Mouse (Mus musculus) embryonic stem cell, embryonic (primary cell): ENCODE measurements around the gene Gria1.

Experiments
- CTCF ChIA-PET, 4 experiments: fragments of 300-600 bp in 2 of 4; fragments of 350-600 bp in 2 of 4; sonication (Branson Sonifier 250); formaldehyde crosslinking; loops; one replicate each; lab custom pipeline; 2022; ENCODE audit warnings: inconsistent platforms in 2 of 4; lab: Charles Lee
- POLR2A ChIA-PET, 4 experiments: fragments of 300-600 bp in 2 of 4; fragments of 350-600 bp in 2 of 4; sonication (Branson Sonifier 250); formaldehyde crosslinking; loops; one replicate each; lab custom pipeline; 2022; ENCODE audit warnings: antibody characterized with exemption in 4 of 4, inconsistent platforms in 1 of 4; lab: Charles Lee

The Gria1 gene

GRCm38 (mm10) chr11:57145192-57145591 is 134.0 kb downstream of the Gria1 start:
- CTCF ChIA-PET, result no interaction called here
- POLR2A ChIA-PET, result no interaction called here

- POLR2A ChIA-PET, result no interaction called here
- CTCF ChIA-PET, result no interaction called here
These were observed 134.5 kb downstream of the Gria1 start for GRCm38 (mm10) chr11:57145704-57146103.

GRCm38 (mm10) chr11:57151674-57152073 is 140.5 kb downstream of the Gria1 start:
- CTCF ChIA-PET, result interaction anchor here in 1 of 4 experiments (0.6 kb wide), 1 partner anchor 316 kb away, joined by 3 read pairs; no protein-coding TSS in a partner anchor
- POLR2A ChIA-PET, result no interaction called here

- POLR2A ChIA-PET, result no interaction called here
- CTCF ChIA-PET, result no interaction called here
These were observed 143.8 kb downstream of the Gria1 start for GRCm38 (mm10) chr11:57154998-57155397.

- ChIA-PET POLR2A (interaction anchor here in 1 of 4 experiments (0.6 kb wide), 1 partner anchor 322 kb away, joined by 6 read pairs; no protein-coding TSS in a partner anchor), CTCF (no interaction called here)
These were observed 148.2 kb downstream of the Gria1 start for GRCm38 (mm10) chr11:57159412-57159811.

GRCm38 (mm10) chr11:57160076-57160475 is 148.9 kb downstream of the Gria1 start:
- POLR2A ChIA-PET, result interaction anchor here in 1 of 4 experiments (0.6 kb wide), 1 partner anchor 322 kb away, joined by 6 read pairs; no protein-coding TSS in a partner anchor
- CTCF ChIA-PET, result no interaction called here

GRCm38 (mm10) chr11:57162931-57163330 is 151.7 kb downstream of the Gria1 start:
- ChIA-PET CTCF (interaction anchor here in 1 of 4 experiments (0.6 kb wide), 1 partner anchor 21 kb away, joined by 3 read pairs; no protein-coding TSS in a partner anchor), POLR2A (no interaction called here)

- POLR2A ChIA-PET, result no interaction called here
- CTCF ChIA-PET, result interaction anchor here in 1 of 4 experiments (0.8 kb wide), 1 partner anchor 133 kb away, joined by 3 read pairs; no protein-coding TSS in a partner anchor
These were observed 158.9 kb downstream of the Gria1 start for GRCm38 (mm10) chr11:57170058-57170457.

- ChIA-PET CTCF (no interaction called here), POLR2A (no interaction called here)
These were observed 163.0 kb downstream of the Gria1 start for GRCm38 (mm10) chr11:57174165-57174564.

GRCm38 (mm10) chr11:57176552-57176951 is 165.4 kb downstream of the Gria1 start:
- ChIA-PET POLR2A (interaction anchor here in 1 of 4 experiments (0.7 kb wide), 1 partner anchor 59 kb away, joined by 3 read pairs; no protein-coding TSS in a partner anchor), CTCF (interaction anchor here (0.7 to 1.3 kb wide), 6 partner anchors 11 to 291 kb away, joined by 3 to 4 read pairs (median 3); no protein-coding TSS in a partner anchor)

GRCm38 (mm10) chr11:57184216-57184615 is 173.0 kb downstream of the Gria1 start:
- POLR2A ChIA-PET, result no interaction called here
- CTCF ChIA-PET, result no interaction called here

- POLR2A ChIA-PET, result no interaction called here
- CTCF ChIA-PET, result no interaction called here
These were observed 173.9 kb downstream of the Gria1 start for GRCm38 (mm10) chr11:57185110-57185509.

- ChIA-PET CTCF (no interaction called here), POLR2A (no interaction called here)
These were observed 178.2 kb downstream of the Gria1 start for GRCm38 (mm10) chr11:57189391-57189790.

- ChIA-PET CTCF (no interaction called here), POLR2A (no interaction called here)
These were observed 183.6 kb downstream of the Gria1 start for GRCm38 (mm10) chr11:57194746-57195145.

- ChIA-PET POLR2A (no interaction called here), CTCF (interaction anchor here in 1 of 4 experiments (0.6 kb wide), 1 partner anchor 25 kb away, joined by 3 read pairs; no protein-coding TSS in a partner anchor)
These were observed 190.2 kb downstream of the Gria1 start for GRCm38 (mm10) chr11:57201245-57201976.

- ChIA-PET CTCF (interaction anchor here in 1 of 4 experiments (0.6 kb wide), 1 partner anchor 894 kb away, joined by 4 read pairs; no protein-coding TSS in a partner anchor), POLR2A (no interaction called here)
These were observed 193.2 kb downstream of the Gria1 start for GRCm38 (mm10) chr11:57204371-57204770.

- POLR2A ChIA-PET, result no interaction called here
- CTCF ChIA-PET, result no interaction called here
These were observed 196.1 kb downstream of the Gria1 start for GRCm38 (mm10) chr11:57207260-57207659.

GRCm38 (mm10) chr11:57214079-57214478 is 202.9 kb downstream of the Gria1 start:
- ChIA-PET CTCF (interaction anchor here in 1 of 4 experiments (0.6 kb wide), 1 partner anchor 21 kb away, joined by 3 read pairs; no protein-coding TSS in a partner anchor), POLR2A (no interaction called here)

- CTCF ChIA-PET, result no interaction called here
- POLR2A ChIA-PET, result no interaction called here
These were observed 203.4 kb downstream of the Gria1 start for GRCm38 (mm10) chr11:57214583-57214982.

GRCm38 (mm10) chr11:57222797-57223569 is 211.8 kb downstream of the Gria1 start:
- ChIA-PET POLR2A (interaction anchor here in 1 of 4 experiments (0.6 kb wide), 1 partner anchor 855 kb away, joined by 3 read pairs; no protein-coding TSS in a partner anchor), CTCF (no interaction called here)
